Mouse (Mus musculus) bone marrow macrophage, adult 2 months (primary cell): ENCODE measurements at regions not wholly inside any gene's neighbourhood (a gene's known extent, or its start where the extent isn't known, plus 50 kb on each side); places are given as distances from the start of the nearest gene placed in this dataset.

Experiments
- CTCF ChIP-seq: IDR thresholded peaks from 2 replicates; pipeline ENCODE4 v1.5.1; 2012; ENCODE audit warnings: low read depth, mild to moderate bottlenecking, low read length, moderate library complexity
- POLR2A ChIP-seq: IDR thresholded peaks from 2 replicates; pipeline ENCODE4 v1.6.1; 2012; ENCODE audit warnings: mild to moderate bottlenecking, low read depth, low read length, borderline replicate concordance

GRCm38 (mm10) chr5:119082895-119083294, 522.4 kb downstream of the Med13l start:
- TF ChIP-seq POLR2A (no peak), CTCF (no peak)
